Mouse (Mus musculus): ENCODE measurements at regions not wholly inside any gene's neighbourhood (a gene's known extent, or its start where the extent isn't known, plus 50 kb on each side); places are given as distances from the start of the nearest gene placed in this dataset.

DNA sequence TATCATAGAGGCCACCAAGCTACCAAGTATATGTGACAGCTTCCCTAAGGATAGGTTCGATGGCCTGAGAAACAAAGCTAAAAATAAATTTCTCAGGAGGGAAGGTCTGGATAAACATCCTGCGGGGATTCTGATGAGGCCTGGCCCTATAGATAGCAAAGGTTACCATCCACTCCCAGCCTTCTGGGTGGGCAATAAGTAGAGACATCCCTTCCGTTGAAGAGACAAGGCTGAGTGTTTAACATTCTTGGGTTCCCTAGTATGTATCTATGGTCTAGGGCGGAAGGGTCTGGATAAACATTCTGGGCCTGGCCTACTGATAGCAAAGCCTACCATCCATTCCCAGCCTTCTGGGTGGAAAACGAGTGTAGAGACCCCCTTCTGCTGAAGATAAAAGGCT is 180.5 kb upstream of the Dlk1 start:
- DNase-seq (ENCODE audit: low spot score), result no peak

DNA sequence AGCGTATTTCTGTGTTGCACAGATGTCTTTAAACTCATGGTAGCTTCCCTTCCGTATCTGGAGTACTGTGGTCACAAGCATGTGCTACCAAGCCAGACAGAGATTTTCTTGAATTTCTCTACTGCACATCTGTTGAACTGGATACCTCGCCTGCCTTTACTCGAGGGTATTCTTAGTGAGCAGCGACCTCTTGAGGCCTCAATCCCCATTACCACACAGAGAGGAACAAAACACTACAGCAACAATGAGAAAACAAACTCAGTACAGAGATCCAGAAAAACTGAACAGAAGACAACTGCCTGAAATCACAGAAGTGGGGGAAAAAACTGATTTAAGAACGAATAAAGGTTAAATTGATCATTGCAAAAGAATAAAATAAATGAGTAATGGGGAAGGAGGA is 137.8 kb upstream of the Dlk1 start:
- DNase-seq (ENCODE audit: low spot score), result no peak

DNA sequence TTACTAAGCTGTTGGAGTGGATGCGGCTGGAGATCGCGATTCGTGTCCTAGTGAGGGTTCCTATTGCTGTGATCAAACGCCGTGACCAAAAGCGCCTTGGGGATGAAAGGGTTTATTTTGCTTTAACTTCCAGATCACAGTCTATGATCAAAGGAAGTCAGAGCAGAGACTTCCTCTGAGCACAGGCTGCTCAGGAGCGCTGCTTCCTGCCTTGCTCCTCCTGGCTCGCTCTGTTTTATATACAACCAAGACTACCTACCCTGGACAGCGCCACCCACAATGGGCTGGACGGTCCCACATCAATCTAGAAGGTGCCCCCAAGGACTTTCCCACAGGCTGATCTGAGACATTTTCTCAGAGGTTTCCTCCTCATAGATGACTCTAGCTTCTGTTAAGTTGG is 126.6 kb upstream of the Dlk1 start:
- DNase-seq (ENCODE audit: low spot score), result no peak

DNA sequence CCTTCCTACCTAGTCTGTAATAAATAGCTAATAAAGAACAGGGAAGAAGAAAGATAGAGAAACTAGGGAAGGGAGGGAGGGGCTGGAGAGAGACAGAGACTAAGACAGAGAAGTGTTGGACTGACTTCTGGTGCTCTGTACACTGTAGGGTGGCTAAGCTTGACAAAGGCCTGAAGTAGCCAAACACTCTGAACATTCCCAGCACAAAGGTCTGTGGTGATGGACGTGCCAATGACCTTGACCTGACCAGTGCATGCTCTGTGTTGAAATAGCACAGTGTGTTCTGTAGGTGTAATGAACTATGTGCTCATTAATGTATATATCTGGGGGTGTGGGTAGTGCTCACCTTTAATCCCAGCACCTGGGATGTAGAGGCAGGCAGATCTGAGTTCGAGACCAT is 81.3 kb upstream of the Dlk1 start:
- DNase-seq (ENCODE audit: low spot score), result no peak

DNA sequence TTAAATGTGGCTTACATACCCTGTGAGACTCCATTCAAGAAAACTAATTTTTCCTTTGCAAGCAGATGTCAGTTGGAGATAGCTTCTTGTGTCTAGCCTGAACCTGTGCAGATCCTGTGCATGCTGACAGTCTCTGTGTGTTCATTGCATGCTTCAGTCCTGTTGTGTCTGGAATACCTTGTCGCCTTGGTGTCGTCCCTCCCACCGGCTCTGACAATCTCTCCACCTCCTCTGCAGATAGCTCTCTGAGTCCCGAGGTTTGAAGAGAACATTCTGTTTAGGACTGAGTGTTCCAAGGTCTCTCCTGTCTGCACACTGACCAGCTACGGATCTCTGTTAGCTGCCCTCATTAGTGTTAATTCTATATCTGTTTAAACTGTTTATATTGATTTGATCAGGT is 66.8 kb upstream of the Dlk1 start:
- DNase-seq (ENCODE audit: low spot score), result peak; percentile 3

DNA sequence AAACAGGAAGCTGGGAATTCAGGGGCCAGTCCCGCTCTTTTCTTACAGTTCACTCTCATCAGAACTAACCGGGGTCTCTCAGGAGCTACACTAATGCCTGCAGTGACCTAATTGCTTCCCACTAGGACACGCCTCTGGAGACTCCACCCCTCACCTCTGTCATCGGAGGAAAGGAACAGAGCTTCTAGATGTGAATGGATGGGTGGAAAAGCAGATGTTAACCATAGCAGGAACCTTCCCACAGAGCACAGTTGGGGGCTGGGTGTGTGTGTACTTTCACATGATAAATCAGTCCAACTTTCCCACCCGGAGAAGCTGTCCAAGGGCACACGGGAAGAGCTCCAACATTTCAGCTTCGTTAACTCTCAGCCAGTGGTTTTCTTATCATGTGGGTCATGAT is 63.8 kb upstream of the Dlk1 start:
- DNase-seq (ENCODE audit: low spot score), result no peak

DNA sequence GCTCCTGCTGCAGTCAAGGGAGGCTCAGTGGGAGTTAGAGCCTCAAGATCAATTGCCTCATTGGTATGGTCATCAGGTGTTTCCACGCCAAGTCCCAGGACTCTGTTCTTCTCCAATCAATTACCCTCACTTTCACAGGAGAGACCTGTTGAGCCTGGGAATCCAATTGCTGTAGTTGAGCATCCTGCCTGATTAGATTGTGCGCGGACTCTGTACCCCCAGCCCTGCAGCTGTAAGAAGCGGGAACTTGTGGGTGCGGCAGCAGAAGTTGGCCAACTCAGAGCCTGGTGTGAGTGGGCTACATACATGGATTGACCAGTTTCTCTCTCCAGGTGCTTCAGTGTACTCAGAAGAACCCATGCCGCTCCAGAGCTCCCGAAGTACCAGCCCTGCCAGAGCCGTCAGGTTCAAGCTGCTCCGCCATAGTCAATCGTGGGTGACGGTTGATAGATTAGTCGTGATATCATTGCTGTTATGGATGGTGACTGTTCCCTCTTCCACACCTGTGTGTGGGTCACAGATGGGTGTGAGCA is 62.2 kb upstream of the Dlk1 start:
- no peak for DNase-seq (ENCODE audit: low spot score)

DNA sequence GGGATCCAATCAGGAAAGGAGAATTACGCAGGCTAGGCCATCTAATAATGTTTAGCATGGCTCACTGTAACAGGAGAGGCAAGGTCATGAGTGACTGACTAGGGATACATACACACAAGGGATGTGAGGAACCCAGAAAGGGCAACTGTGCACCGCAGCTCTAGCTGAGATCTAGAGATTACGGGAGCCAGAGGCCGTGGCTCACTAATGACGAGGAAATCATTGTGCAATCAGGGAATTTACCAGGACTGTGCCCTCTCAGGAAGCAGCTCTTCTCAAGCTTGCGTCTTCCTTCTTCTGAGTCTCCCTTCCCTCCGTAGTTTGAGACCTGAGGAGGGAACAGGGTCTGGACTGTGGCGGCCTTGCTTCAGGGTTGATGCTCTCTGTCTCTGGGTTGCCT is 61.6 kb upstream of the Dlk1 start:
- DNase-seq (ENCODE audit: low spot score), result no peak

DNA sequence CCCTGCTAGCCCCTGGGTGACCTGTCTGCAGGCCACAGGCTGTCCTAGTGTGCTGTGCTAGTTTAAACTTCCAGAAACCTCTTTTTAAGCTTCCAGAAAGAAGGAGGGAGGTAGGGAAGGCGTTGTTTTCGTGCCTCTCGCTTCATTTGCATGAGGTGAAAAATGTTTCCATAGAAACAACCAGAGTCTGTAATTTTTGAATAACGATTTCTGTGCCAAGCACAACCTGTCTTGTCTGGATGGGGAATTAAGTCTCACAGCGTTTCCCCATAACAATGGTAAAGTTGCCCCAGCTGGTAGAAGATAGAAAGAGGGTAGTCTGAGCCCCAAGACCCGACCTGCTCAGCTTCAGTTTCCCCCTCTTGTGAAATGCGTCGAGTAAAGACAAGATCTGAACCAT is 59.3 kb upstream of the Dlk1 start:
- no peak for DNase-seq (ENCODE audit: low spot score)

DNA sequence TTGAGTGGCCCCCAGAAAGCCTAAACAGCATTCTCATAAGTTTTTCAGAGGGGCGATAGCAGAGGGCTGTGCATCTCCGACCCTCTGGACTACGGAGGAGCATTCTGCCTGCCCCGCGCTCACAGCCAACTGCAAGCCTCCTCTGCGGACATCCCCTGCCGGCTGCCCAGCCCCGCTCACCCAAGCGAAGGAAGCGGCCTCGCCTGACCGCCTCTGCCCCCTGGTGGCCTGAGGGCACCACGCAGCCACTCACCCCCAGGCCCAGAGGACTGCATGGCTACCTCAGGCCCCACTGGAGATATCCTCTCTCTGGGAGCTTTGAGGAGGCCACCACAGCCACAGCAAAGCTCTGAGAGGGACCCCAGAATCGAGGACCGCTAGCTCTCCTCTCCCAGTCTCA is 58.8 kb upstream of the Dlk1 start:
- peak; percentile 83 for DNase-seq (ENCODE audit: low spot score)

DNA sequence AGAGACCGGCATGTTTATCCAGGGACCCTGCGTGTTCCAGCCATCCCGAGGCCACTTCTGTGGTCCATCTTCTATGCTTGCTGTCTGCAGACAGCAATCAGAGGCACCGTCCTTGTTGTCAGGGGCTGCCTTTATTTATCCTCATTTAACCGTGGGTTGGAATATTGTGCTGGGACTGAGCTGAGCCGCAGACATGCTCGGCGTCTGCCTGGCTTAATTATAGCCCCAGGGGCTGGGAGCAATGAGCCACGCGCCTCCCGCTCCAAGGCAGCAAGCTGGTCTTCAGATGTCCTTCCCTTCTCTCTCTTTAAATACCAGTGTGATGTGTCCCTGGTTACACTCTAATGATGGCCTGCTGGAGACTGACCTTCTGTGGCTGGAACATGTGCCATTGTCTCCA is 58.2 kb upstream of the Dlk1 start:
- DNase-seq (ENCODE audit: low spot score), result peak; percentile 1

DNA sequence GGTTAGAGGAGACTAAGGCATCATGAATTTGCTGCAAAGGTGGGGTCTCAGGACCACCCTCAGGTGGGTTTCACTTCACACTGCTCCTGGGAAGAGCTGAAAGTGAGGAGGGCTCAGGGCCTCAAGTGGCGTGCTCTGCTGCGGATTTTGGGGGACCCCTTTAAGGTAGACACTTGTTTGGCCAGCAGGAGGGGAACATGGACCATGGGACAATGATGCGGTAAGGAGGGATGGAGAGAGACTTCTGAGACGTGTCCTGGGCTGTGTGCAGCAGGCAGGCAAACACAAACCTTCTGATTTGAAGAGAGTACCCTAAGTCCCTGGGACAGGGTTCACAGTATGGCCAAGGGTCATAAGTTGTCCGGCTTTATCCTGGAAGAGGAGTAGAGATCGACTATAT is 56.0 kb upstream of the Dlk1 start:
- peak; percentile 2 for DNase-seq (ENCODE audit: low spot score)

DNA sequence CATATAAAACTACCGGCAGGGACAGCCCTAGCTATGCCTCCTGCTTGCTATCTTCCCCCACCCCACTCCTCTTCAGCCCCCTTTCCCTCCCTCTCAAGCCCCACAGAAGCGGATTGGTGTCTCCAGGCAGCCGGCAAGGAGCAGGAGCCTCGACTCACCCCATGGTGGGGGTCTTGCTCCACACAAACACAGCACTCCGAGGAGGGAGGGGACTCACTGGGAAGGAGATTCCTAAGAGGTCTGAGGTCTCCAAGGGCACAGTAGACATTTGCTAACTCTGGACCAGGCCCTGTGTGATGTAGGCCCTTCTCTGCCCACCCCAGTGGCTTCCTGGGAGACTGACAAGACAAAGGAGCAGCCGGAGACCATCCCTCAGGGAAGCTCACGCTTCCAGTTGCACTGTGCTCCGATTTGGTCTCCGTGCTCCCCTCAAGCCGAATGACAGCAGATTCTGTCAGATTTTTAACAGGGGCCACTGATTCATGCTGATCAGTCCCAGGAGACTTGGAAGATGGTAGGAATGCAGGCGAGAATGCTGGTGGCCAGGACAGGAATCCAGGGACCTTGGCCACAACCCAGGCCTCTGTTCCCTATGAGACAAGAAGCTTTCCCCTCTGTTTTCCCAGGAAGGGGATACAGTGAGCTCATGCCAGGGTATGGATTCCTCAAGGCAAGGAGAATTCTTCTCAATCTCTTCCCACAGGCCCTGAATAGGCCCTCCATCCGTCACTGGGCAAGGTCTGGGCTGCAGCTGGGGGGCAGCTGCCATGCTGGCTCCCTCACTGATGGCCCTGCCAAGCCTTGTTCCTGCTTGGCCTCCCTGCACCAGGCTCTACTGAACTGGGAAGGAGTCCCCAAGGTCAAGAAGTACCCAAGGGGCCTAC is 55.2 kb upstream of the Dlk1 start:
- peak; percentile 12 for DNase-seq (ENCODE audit: low spot score)

DNA sequence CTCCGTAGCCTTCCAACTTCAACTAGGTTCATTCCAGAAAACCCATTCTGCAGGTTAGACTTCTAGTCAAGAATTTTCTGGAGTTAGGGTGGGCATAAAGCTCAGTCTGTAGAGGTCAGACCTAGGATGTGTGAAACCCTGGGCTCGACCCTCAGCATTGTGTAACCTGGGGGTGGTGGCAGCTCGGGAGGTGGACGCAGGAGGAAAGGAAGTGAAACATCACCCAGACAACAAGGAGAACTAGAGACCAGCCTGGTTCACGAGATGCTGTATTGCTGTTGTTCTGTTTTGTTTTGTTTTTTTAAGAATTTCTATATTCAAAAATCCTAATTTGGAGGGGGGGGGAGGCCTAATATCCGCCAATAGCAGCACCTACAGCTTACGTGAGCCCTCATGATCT is 54.1 kb upstream of the Dlk1 start:
- DNase-seq (ENCODE audit: low spot score), result no peak

DNA sequence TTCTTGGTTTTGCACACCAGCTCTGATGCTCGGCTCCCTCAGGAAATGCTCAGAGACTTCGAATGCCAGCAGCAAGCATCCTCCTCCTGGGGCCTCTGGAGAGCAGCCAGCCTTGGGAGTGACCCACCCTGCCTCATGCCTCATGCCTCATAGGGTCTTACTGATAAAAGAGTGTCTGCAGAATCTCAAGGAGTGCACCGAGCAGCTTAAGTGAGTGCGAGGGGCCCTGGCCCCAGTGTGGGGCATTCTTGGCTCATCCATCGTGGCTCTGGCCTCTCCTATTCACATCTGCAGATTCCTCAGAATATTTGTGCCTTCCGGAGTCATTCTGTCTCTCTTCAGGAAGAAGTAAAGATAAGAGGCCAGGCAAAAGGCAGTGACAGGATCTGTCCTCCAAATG is 53.7 kb upstream of the Dlk1 start:
- peak; percentile 7 for DNase-seq (ENCODE audit: low spot score)

DNA sequence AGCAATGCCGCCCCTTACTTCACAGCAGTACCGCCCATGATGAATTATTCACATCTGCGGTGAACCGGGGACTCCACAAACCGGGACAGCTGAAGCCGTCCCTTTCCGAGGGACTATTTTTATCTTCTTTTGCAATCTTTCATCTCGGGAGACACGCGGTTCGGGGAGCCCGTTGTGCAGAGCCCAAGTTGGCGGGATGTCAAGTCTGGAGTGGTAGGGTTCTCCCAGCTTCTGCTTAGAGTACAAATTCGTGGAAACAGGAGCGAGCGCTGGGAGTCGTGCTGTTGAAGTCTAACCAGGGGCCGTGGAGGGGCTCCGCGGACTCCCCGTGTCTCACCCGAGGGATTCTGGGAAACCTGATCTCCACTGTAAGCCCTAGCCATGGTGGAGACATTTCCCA is 53.0 kb upstream of the Dlk1 start:
- peak; percentile 27 for DNase-seq (ENCODE audit: low spot score)

DNA sequence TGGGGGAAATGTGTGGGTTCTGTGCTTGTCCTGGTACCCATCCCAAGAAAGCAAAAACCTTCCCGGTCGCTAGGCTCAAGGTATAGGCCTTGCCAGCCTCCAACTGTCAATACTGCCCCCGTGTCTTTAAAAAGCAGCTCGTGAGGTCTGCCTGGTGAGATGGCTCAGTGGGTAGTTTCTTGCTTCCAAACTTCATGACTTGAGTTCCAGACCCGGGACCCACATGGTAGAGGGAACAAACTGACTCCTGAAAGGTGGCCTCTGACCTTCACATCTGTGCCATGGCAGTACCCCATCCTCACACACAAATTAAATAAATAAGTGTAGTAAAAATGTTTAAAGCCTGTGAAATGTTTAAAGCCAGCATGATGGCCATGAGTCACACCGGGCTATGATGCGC is 52.6 kb upstream of the Dlk1 start:
- no peak for DNase-seq (ENCODE audit: low spot score)

DNA sequence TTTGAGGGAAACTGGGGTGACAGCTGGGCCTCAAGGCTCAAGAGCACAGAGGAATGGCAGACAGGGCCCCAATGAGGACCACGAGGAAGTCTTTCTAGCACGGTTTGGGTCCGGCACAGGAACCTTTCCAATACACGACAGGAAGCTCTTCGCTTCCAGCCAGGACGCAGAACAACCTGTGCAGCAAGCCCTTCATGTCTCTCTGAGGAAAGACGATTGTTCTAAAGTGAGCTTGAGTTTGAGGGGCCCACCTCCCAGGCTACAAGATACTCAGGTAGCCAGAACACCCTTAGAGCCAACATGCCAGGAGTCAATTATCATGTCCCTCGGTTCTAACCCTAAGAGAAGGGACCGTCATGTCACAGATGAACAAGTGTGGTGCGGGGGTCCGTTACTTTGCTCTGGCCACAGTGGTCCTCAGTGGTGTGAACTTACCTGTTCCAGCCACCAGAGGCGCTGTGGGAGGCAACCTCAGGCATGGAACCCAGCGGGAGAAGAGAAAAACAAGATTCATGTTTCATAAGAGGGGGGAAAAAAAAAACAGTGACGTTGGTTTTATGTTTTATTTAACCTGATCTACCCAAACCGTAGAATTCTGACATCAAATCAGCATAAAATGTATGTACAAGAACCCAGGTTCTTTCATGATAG is 51.6 kb upstream of the Dlk1 start:
- peak; percentile 22 for DNase-seq (ENCODE audit: low spot score)

DNA sequence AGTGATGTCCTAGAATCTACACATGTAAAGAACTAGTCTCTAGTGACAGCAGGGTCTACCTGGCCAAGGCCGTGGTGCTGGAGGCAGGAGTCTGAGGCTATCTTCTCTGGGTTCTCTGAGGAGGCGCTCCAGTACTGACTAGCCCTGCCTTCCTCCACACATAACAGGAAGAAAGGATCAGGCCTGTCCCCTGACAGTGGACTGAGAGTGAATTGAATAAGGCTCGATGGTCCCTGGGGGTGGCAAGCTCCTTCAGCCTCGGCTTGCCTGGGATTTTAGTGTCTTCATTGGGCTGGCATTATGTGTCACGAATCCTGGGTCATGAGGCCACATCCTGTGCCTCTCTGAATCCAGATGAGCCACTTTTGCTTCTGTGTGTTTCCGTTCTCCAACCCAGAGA is 50.9 kb upstream of the Dlk1 start:
- no peak for DNase-seq (ENCODE audit: low spot score)

DNA sequence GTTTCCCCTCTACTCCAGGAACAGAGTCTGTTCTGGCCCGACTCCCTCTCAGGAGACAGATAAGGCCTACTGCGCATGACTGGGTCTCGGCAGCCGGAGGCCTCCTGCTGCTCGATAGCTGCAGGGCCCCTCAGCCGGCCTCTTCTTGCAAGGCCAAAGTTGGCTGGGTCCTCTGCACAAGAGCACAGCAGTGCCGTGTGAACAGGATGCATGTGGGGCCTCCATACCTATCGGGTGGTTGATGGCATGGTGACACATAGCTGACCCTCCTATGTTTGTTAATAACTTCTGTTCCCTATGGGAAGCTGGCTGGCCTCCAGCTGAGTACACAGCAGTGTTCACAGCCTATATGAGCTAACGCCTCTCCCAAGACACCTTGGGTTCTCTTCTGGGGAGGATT is 50.4 kb upstream of the Dlk1 start:
- peak; percentile 47 for DNase-seq (ENCODE audit: low spot score)
